12 mouse cellular contexts compared by ENCODE assay signal in genomic region chr6:71162269-71162668, GRCm38 (mm10). TPM values are rescaled to one million over a fixed set of nuclear protein-coding genes. Genes with fewer than 3 reads are reported as not detected.
DNase-seq lines count a peak whose midpoint lies in the region; ATAC-seq and TF ChIP-seq lines count a peak whose summit lies in the region.
"Had no signal": no experiment of that assay in that cellular context is flagged by ENCODE, and none has a peak within 500 bp of the region (broad histone marks: within the 10 kb centered on the region; RNA-seq: fewer than 3 reads in every experiment).

No protein-coding gene starts in this region.

- TF ChIP-seq CTCF in kidney, postnatal 0 days (IDR thresholded peaks at IDR 0.05; ENCODE audit: low read depth), result peak; percentile 58

- no peak overlapping the region for H3K4me2 ChIP-seq in kidney, postnatal 0 days (ENCODE audit: low read length)
- H3K4me2 ChIP-seq: liver, embryonic 13.5 days had no signal

- no peaks in the 10 kb centered on the region for H3K36me3 ChIP-seq in kidney, postnatal 0 days (ENCODE audit: insufficient read depth, low read length)
- H3K36me3 ChIP-seq: liver, embryonic 13.5 days had no signal

- H3K27me3 ChIP-seq in kidney, postnatal 0 days (ENCODE audit: insufficient read depth, low read length), result no peaks in the 10 kb centered on the region
- H3K27me3 ChIP-seq: liver, embryonic 13.5 days had no signal

- H3K4me1 ChIP-seq in kidney, postnatal 0 days (replicated peaks; ENCODE audit: insufficient read depth, low read length), result no peaks in the 10 kb centered on the region

- WGBS in kidney, postnatal 0 days, result 62% methylated on average over 4 of the region's 4 CpGs

- H3K9me3 ChIP-seq in kidney, postnatal 0 days (replicated peaks; ENCODE audit: low read length), result no peaks in the 10 kb centered on the region
- H3K9me3 ChIP-seq: liver, embryonic 13.5 days had no signal

- ATAC-seq in CD4-positive, CD25-positive, alpha-beta regulatory T cell, adult 4 months, result no peak
- 0 out of 2 replicates have a peak, but pooled peaks have one; percentile 53 for ATAC-seq in kidney, postnatal 0 days (replicated peaks; ENCODE audit: low FRiP score, low read depth)
- no peak for ATAC-seq in megakaryocyte progenitor cell, adult 5-6 weeks (replicated peaks; ENCODE audit: poor library complexity)

- H3K4me3 ChIP-seq in kidney, postnatal 0 days (replicated peaks; ENCODE audit: low read depth, low read length), result no peak overlapping the region
- H3K4me3 ChIP-seq: liver, embryonic 13.5 days had no signal

- DNase-seq in CD4-positive, CD25-positive, alpha-beta regulatory T cell, adult 2 months (ENCODE audit: low read depth, low spot score), result peak; percentile 23
- DNase-seq in kidney, postnatal 0 days (ENCODE audit: low spot score), result peak; percentile 16
- no peak for DNase-seq in kidney, adult 11 months
- peak; percentile 11 for DNase-seq in 416B (ENCODE audit: low read depth)
- DNase-seq in kidney, postnatal 25 days, result peak; percentile 46 to 72
- no peak for DNase-seq in urinary bladder, postnatal 4 days (ENCODE audit: low spot score in 2 of 2)
- DNase-seq: cerebellum, adult 9-11 months; layer of hippocampus, adult 9-11 months; liver, embryonic 13.5 days had no signal

- no peak overlapping the region for H3K27ac ChIP-seq in kidney, postnatal 0 days
- H3K27ac ChIP-seq: liver, embryonic 13.5 days had no signal

- no peak overlapping the region for H3K9ac ChIP-seq in kidney, postnatal 0 days (ENCODE audit: low read depth, low read length)
- H3K9ac ChIP-seq: liver, embryonic 13.5 days had no signal

RNA-seq across cellular contexts. Expression of gene Thnsl2, which starts 18.0 kb away (rescaled TPM):
- 1 to 10 TPM; 1.3 to 2.1 TPM for polyA plus RNA-seq in CD4-positive, CD25-positive, alpha-beta regulatory T cell, adult 4 months (2017; shearing (Covaris generic))
- polyA plus RNA-seq in kidney, postnatal 0 days (2015; fragmentation: Nextera tagmentation; extraction: Ambion mirVana), result 99.3 and 110 TPM in 2 replicates
- 0.98 and 1.2 TPM in 2 replicates for total RNA-seq in megakaryocyte progenitor cell, adult 5-6 weeks (2015)
- total RNA-seq in megakaryocyte progenitor cell, adult 5-6 weeks (2017), result 0.47 and 1.3 TPM in 2 replicates

RNA-seq across cellular contexts. Expression of gene Fabp1, which starts 37.4 kb away (rescaled TPM):
- not detected for polyA plus RNA-seq in CD4-positive, CD25-positive, alpha-beta regulatory T cell, adult 4 months (2017; shearing (Covaris generic))
- polyA plus RNA-seq in kidney, postnatal 0 days (2015; fragmentation: Nextera tagmentation; extraction: Ambion mirVana), result 2.4 and 2.9 TPM in 2 replicates
- not detected in 2 replicates for total RNA-seq in megakaryocyte progenitor cell, adult 5-6 weeks (2015)
- not detected in 2 replicates for total RNA-seq in megakaryocyte progenitor cell, adult 5-6 weeks (2017)
- total RNA-seq: heart, postnatal 14 days had no signal

Comparison
In these comparisons a context has a peak if more than half of its experiments do, and no peak if none do; other contexts are left out.
1. DNase-seq: peak in CD4-positive, CD25-positive, alpha-beta regulatory T cell, adult 2 months (single experiment), kidney, postnatal 0 days (single experiment), 416B (single experiment) and kidney, postnatal 25 days (2 of 2); none in kidney, adult 11 months (single experiment) and urinary bladder, postnatal 4 days (0 of 2).
2. RNA of gene Thnsl2, which starts 18.0 kb away (polyA plus RNA-seq): 99.3 to 110 TPM in kidney, postnatal 0 days; 1.3 to 2.1 TPM in CD4-positive, CD25-positive, alpha-beta regulatory T cell, adult 4 months; every median in the first group is over 10 times any median in the second.